Mouse (Mus musculus) limb, embryonic 10.5 days (tissue): ENCODE measurements around the gene Spred1. TPM values are rescaled to one million over a fixed set of nuclear protein-coding genes. Genes with fewer than 3 reads are reported as not detected.
A peak's percentile ranks its signal among the peaks of the same experiment; 100 is the strongest.
"Not testable (repeated sequence)": the region's sequence is repeated elsewhere in the genome, so short reads cannot be mapped to it uniquely, and the experiment has no call there.

Source experiments
- DNase-seq: peaks from one replicate; pipeline ENCODE4 v3.0.0-alpha.2; 2017; ENCODE audit warnings: low spot score
- H3K27ac ChIP-seq: fragments of 300-500 bp; sonication (generic); 2 replicates; pipeline ENCODE4 v1.5.1; 2016; ENCODE audit warnings: mild to moderate bottlenecking
- H3K27me3 ChIP-seq: fragments of 300-500 bp; sonication (generic); 2 replicates; pipeline ENCODE4 v1.6.1; 2016; ENCODE audit warnings: low read depth, mild to moderate bottlenecking; ENCODE audit not compliant: poor library complexity, severe bottlenecking
- H3K36me3 ChIP-seq: fragments of 300-500 bp; sonication (generic); 2 replicates; pipeline ENCODE4 v1.6.1; 2016; ENCODE audit warnings: mild to moderate bottlenecking, moderate library complexity
- H3K4me1 ChIP-seq: fragments of 300-500 bp; sonication (generic); 2 replicates; pipeline ENCODE4 v1.6.1; 2016
- H3K4me3 ChIP-seq: fragments of 300-500 bp; sonication (generic); 2 replicates; pipeline ENCODE4 v1.5.1; 2016; ENCODE audit warnings: mild to moderate bottlenecking, moderate library complexity
- H3K9me3 ChIP-seq: fragments of 300-500 bp; sonication (generic); replicated peaks from 2 replicates; pipeline ENCODE4 v1.6.1; 2016; ENCODE audit warnings: mild to moderate bottlenecking
- WGBS: fragments of 180-500 bp; shearing (Covaris S2); methylation state at CpG from one replicate; pipeline ENCODE4 v1.1.7; 2016; 5-methylcytosine and 5-hydroxymethylcytosine counted together
- polyA plus RNA-seq: library from polyadenylated mRNA; unstranded; fragments of >200 nt; fragmentation: Nextera tagmentation; extraction: Ambion mirVana; gene quantifications from 2 replicates; pipeline ENCODE4 v1.2.1, GENCODE M21; 2016

Spred1 gene
- polyA plus RNA-seq, 1 experiment from 2014 or later: 17.1 TPM

DNA sequence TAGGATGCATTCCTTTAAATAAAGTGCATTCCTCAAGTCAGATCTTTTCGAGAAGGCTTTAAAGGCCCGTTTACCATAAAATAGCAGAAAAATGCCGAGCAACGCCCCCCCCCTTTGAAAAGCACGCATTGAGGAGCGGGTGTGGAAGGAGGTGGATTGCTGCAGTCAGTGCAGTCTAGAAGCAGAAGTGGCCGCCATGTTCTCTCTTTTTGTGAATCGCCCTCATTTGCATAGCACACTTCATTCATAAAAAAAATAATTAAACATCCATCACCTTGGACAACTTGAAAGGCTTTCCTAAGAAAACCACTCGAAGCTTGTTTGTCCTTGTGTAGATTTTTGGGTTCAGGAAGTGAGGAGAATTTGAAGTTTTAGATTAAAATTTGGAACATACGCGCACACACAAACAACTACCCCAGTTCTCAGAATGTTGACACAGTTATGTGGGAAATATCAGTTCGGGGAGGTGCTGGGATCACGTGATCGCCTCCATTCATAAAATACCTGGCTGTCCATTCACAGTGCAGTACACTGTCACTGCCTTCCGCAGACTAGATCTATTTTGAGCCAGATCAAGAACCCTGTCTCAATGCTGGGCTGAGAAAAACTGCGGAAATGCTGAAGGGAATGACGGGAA lies 1.6 kb downstream of the Spred1 start:
- peak; percentile 63 for DNase-seq
- peaks cover 28% of the 10 kb centered on the region for H3K4me1 ChIP-seq
- H3K27ac ChIP-seq: peak overlapping the region; percentile 100
- no peaks in the 10 kb centered on the region for H3K9me3 ChIP-seq
- peaks cover 11% of the 10 kb centered on the region for H3K36me3 ChIP-seq
- WGBS: 13% methylated on average over 17 of the region's 17 CpGs
- peak overlapping the region; percentile 99 for H3K4me3 ChIP-seq
- no peaks in the 10 kb centered on the region for H3K27me3 ChIP-seq

DNA sequence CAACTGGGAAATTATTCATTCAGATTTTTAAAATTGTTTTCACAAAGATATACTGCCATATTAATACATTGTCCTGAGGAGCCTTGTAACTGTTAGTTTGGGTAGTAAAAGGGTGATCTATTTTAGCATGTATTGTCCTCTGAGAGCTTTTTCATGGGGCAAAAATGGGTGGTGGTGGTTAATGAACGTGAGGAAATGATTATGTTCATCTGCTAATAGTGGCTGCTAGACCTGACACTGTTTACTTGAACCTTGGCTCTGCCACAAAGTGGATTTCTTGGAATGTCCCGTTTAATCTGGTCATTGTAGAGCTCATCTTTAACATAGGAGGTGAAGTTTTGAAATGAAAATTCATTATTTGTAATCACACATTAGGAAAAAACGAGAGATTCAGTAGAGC lies 2.5 kb downstream of the Spred1 start:
- WGBS: 41% methylated on average over 3 of the region's 3 CpGs
- Histone ChIP-seq H3K4me1 (peaks cover 28% of the 10 kb centered on the region), H3K4me3 (peak overlapping the region; percentile 99), H3K36me3 (peaks cover 16% of the 10 kb centered on the region), H3K27me3 (no peaks in the 10 kb centered on the region), H3K27ac (no peak overlapping the region), H3K9me3 (no peaks in the 10 kb centered on the region)
- no peak for DNase-seq

DNA sequence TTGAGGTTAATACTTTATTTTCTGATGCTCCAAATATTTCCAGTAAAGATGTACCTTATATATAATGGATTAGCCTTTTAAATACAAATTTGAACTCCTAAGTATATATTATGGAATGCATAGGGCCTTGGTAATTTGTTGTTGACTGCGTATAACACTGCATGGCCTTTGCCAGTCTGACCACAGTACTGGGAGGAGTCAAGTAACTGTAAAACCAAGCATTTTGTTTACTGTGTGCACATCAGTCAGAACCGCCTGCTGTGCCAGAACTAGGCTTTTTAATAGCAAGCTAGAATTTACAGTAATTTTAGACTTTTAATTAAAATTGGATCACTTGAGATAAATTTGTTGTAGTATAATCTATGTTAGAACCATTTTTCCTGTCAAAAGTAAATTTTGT lies 3.7 kb downstream of the Spred1 start:
- H3K9me3 ChIP-seq: no peaks in the 10 kb centered on the region
- H3K27me3 ChIP-seq: no peaks in the 10 kb centered on the region
- peaks cover 21% of the 10 kb centered on the region for H3K36me3 ChIP-seq
- 84% methylated on average over 2 of the region's 2 CpGs for WGBS
- H3K27ac ChIP-seq: no peak overlapping the region
- H3K4me1 ChIP-seq: peaks cover 18% of the 10 kb centered on the region
- no peak for DNase-seq
- no peak overlapping the region for H3K4me3 ChIP-seq

DNA sequence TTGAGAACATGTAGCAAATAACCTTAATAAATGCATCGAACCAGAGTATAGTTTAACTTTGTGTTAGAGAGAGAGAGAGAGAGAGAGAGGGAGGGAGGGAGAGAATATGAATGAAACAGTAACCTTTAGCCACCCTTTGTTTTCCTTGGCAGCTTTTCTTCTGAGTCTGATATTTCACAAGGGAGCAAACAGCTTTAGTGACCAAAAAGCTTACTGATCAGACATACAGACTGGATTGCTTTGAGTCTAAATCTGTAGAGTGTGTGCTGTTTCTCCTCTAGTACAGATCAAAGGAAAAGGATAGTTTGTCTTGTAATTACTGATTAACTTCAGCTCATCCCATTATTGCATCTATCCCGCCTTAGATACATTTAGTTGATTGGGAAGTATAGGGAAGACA lies 8.0 kb downstream of the Spred1 start:
- DNase-seq: no peak
- H3K36me3 ChIP-seq: peaks cover 33% of the 10 kb centered on the region
- H3K9me3 ChIP-seq: no peaks in the 10 kb centered on the region
- WGBS: 94% methylated on average over 2 of the region's 2 CpGs
- H3K27ac ChIP-seq: no peak overlapping the region
- peaks cover 8% of the 10 kb centered on the region for H3K4me1 ChIP-seq
- H3K27me3 ChIP-seq: no peaks in the 10 kb centered on the region
- no peak overlapping the region for H3K4me3 ChIP-seq

DNA sequence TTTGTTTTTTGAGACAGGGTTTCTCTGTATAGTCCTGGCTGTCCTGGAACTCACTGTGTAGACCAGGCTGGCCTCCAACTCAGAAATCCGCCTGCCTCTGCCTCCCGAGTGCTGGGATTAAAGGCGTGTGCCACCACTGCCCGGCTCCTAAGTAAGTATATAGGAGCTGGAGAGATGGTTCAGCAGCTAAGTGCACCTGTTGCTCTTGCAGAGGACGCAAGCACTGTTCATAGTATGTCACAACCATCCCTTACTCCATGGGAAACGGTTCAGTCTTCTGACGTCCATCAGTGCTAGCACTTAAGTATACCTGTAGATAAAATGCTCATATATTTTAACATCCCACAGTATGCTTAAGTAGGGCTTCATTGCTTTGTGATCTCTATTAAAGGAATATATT lies 9.9 kb downstream of the Spred1 start:
- not testable (repeated sequence) for H3K4me3 ChIP-seq, H3K27ac ChIP-seq, DNase-seq, H3K9me3 ChIP-seq, H3K27me3 ChIP-seq, H3K4me1 ChIP-seq
- 91% methylated on average over 7 of the region's 7 CpGs for WGBS
- peaks cover 32% of the 10 kb centered on the region for H3K36me3 ChIP-seq

DNA sequence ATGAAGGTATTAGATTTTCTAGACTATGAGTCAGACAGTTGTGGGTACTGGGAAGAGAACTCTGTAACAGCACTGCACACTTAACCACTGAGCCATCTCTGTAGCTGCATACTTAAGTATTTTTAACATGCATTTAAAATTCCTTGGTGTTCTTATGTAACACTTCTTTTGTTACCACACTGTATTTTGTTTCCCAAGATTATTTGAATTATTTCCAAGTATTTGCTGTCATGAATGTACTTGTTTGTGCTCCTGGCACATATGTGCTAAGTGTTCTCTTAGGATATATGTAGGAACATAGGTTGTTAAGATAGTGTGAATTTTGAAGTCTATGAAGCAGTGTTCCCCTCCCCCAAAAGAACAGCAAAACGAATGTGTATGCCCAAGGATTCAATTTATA lies 10.7 kb downstream of the Spred1 start:
- no peaks in the 10 kb centered on the region for H3K27me3 ChIP-seq
- WGBS: 75% methylated on average over 1 of the region's 1 CpGs
- no peaks in the 10 kb centered on the region for H3K4me1 ChIP-seq
- peaks cover 29% of the 10 kb centered on the region for H3K36me3 ChIP-seq
- H3K9me3 ChIP-seq: no peaks in the 10 kb centered on the region
- no peak overlapping the region for H3K27ac ChIP-seq
- DNase-seq: no peak
- no peak overlapping the region for H3K4me3 ChIP-seq

GRCm38 (mm10) chr2:117133541-117133940 lies 12.4 kb downstream of the Spred1 start:
- Histone ChIP-seq H3K4me3 (no peak overlapping the region), H3K9me3 (no peaks in the 10 kb centered on the region), H3K4me1 (no peaks in the 10 kb centered on the region), H3K27ac (no peak overlapping the region), H3K36me3 (peaks cover 17% of the 10 kb centered on the region), H3K27me3 (no peaks in the 10 kb centered on the region)
- 95% methylated on average over 2 of the region's 2 CpGs for WGBS
- DNase-seq: no peak

DNA sequence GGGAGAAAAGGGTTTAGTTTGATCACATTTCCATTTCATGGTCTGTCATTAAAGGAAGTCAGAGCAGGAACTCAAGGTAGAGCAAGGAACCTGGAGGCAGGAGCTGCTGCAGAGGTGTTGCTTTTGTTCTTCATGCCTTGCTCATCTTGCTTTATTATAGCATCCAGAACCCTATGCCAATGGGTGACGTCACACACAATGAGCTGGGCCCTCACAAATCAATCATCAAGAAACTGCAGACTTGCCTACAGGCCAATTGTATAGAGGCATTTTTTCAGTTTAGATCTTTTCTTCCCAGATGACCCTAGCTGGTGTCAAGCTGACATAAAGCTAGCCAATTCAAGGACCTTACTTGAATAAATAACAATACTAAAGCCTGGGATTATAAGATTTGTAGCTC lies 16.6 kb downstream of the Spred1 start:
- DNase-seq: no peak
- no peaks in the 10 kb centered on the region for H3K36me3 ChIP-seq
- H3K4me3 ChIP-seq: no peak overlapping the region
- no peaks in the 10 kb centered on the region for H3K9me3 ChIP-seq
- WGBS: 70% methylated on average over 1 of the region's 1 CpGs
- H3K27me3 ChIP-seq: no peaks in the 10 kb centered on the region
- no peak overlapping the region for H3K27ac ChIP-seq
- no peaks in the 10 kb centered on the region for H3K4me1 ChIP-seq

DNA sequence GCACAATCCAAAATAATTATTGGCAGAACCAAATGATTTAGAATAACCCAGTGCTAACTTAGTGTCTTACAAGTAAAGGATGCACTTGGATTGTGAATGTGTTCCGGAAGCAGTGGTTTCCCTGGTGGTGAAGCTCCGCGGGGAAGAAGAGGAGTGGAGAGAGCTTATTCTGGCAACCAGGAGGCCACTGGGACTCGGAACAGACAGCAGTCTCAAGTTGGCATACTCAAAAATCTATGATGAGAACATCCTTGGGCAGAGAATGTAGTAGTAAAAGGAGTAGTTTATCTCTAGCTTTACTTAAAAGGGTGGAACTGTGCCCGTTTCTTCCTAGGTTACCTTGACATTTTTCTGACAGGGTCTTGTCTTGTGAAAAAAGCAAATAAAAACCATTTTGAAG lies 17.8 kb downstream of the Spred1 start:
- no peak for DNase-seq
- Histone ChIP-seq H3K9me3 (no peaks in the 10 kb centered on the region), H3K4me3 (no peak overlapping the region), H3K27ac (no peak overlapping the region), H3K4me1 (no peaks in the 10 kb centered on the region), H3K27me3 (no peaks in the 10 kb centered on the region), H3K36me3 (no peaks in the 10 kb centered on the region)
- 89% methylated on average over 5 of the region's 5 CpGs for WGBS

DNA sequence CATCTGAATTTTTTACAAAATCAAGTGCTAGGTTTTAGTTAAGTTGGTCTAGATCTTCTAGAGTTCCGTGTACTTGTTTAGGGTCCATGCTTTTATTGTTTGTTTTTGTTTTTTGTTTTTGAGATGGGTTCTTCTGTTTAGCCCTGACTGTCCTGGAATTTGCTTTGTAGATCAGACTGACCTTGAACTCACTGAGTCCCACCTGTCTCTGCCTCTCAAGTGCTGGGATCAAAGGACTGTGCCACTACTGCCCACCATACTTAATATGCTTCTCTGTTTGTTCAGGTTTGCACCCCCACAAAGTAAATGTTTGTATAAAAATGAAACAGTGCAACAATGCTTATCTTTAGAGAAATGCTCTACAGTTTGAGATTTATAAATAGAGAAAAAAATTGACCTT lies 18.8 kb downstream of the Spred1 start:
- H3K4me3 ChIP-seq: no peak overlapping the region
- no peaks in the 10 kb centered on the region for H3K9me3 ChIP-seq
- WGBS: 94% methylated on average over 1 of the region's 1 CpGs
- no peaks in the 10 kb centered on the region for H3K27me3 ChIP-seq
- no peak for DNase-seq
- no peaks in the 10 kb centered on the region for H3K4me1 ChIP-seq
- no peaks in the 10 kb centered on the region for H3K36me3 ChIP-seq
- H3K27ac ChIP-seq: no peak overlapping the region

DNA sequence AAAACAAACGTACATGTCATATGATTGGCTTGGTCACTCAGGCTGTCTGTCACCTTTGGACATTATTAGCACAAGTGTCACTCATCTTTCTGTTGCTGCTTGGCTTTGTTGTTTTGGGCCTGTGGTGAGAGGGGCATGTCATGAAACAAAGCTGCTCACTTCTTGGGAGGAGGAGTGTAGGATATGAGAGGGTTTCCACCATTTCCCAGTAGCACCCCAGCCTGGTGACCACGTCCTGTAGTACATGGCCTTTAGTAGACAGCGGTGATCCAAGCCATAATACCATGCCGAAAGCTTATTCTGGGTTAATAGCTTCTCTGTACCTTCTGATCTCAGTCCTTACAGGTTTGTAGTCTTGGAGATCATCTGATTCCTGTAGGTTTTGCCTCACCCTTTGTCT lies 21.9 kb downstream of the Spred1 start:
- no peak for DNase-seq
- no peak overlapping the region for H3K4me3 ChIP-seq
- WGBS: 97% methylated on average over 4 of the region's 4 CpGs

DNA sequence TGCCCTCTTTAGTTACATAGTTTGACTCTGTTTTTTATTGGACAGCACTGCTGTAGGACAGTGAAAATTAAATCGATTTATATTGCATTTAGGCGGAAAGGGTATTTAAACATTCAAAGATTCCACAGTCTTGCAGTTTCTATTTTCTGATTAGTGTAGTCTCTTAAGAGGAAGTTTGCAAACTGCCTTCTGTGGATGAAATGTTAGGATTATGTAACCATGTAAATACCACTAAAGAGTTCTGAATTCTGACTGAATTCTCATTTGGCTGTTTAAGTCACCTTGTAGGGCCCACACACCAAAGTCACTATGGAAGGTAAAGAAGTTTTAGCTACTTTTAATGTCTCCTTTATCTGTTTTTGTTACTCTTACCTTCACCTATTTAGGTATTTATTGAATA lies 24.9 kb downstream of the Spred1 start:
- H3K4me3 ChIP-seq: no peak overlapping the region
- 93% methylated on average over 2 of the region's 2 CpGs for WGBS
- DNase-seq: no peak

More for the DNA sequence above, 21.9 kb downstream of the Spred1 start:
- Histone ChIP-seq H3K9me3 (no peaks in the 10 kb centered on the region), H3K27me3 (no peaks in the 10 kb centered on the region), H3K4me1 (no peaks in the 10 kb centered on the region), H3K36me3 (no peaks in the 10 kb centered on the region), H3K27ac (no peak overlapping the region)

DNA sequence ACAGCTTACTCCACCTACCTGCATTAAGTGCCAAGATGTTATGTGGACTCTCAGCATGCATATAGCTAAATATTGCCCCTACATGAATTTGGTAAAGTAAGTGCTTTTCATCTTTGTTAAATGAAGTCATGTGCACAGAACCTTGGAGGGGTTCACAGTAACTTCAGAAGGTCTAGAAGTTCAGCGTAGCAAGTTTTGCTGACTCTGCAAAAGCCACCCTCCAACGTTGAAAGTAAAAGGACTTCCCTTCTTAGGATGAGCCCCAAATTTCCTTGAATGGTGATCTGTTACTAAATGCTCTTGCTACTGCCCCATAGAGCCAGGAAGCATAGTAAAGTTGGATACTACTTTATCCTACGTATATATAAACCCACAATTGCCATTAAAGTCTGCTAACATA lies 25.4 kb downstream of the Spred1 start:
- Histone ChIP-seq H3K27me3 (no peaks in the 10 kb centered on the region), H3K27ac (no peak overlapping the region), H3K4me3 (no peak overlapping the region), H3K36me3 (no peaks in the 10 kb centered on the region), H3K9me3 (no peaks in the 10 kb centered on the region), H3K4me1 (no peaks in the 10 kb centered on the region)
- DNase-seq: no peak
- 87% methylated on average over 3 of the region's 3 CpGs for WGBS

More for the DNA sequence above, 24.9 kb downstream of the Spred1 start:
- no peaks in the 10 kb centered on the region for H3K36me3 ChIP-seq
- H3K9me3 ChIP-seq: no peaks in the 10 kb centered on the region
- H3K4me1 ChIP-seq: no peaks in the 10 kb centered on the region
- H3K27ac ChIP-seq: no peak overlapping the region
- no peaks in the 10 kb centered on the region for H3K27me3 ChIP-seq

DNA sequence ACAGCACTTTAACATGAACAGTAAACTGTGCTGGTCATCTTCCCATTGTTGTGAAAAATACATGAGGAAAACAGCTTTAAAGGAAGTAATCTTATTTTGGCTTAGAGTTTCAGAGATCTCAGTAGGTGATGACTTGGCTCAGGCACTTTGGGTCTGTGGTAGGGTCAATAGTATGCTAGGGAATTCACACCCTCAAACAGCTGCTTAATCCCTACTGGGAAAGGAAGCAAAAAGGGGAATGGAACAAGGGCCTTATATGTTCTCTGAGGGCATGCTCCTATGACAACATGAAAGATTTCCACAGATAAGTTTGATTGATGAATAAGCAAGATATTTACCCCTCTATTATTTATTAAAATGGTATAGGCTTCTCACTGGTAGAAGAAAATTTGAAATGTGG lies 31.0 kb downstream of the Spred1 start:
- no peak overlapping the region for H3K27ac ChIP-seq
- peaks cover 29% of the 10 kb centered on the region for H3K36me3 ChIP-seq
- H3K9me3 ChIP-seq: no peaks in the 10 kb centered on the region
- no peak overlapping the region for H3K4me3 ChIP-seq
- H3K4me1 ChIP-seq: peaks cover 5% of the 10 kb centered on the region; the same call in 1 of the 2 replicates
- DNase-seq: no peak
- H3K27me3 ChIP-seq: no peaks in the 10 kb centered on the region
